Mouse (Mus musculus) layer of hippocampus, adult 9-11 months (tissue): ENCODE results near the gene Rgp1.
A peak's percentile ranks its signal among the peaks of the same experiment; 100 is the strongest.
"Not testable (repeated sequence)": the region's sequence is repeated elsewhere in the genome, so short reads cannot be mapped to it uniquely, and the experiment has no call there.

Source experiments
- DNase-seq: peaks from one replicate; pipeline ENCODE4 v3.0.0; 2022

Gene Rgp1

GRCm38 (mm10) chr4:43578376-43579204, at the start of gene Rgp1, which contains the start of gene Gba2:
Rgp1 (plus strand) TSS chr4:43578715.
Gba2 (minus strand) TSS chr4:43578873.
- DNase-seq: peak; percentile 83

GRCm38 (mm10) chr4:43530081-43530501, 48.4 kb upstream of the Rgp1 start:
- DNase-seq: no peak

GRCm38 (mm10) chr4:43530581-43530980, 47.9 kb upstream of the Rgp1 start:
- peak; percentile 72 for DNase-seq

- no peak for DNase-seq
These were observed 45.2 kb upstream of the Rgp1 start for GRCm38 (mm10) chr4:43533270-43533669.

- DNase-seq: no peak
These were observed 42.9 kb upstream of the Rgp1 start for GRCm38 (mm10) chr4:43535628-43536027.

DNA sequence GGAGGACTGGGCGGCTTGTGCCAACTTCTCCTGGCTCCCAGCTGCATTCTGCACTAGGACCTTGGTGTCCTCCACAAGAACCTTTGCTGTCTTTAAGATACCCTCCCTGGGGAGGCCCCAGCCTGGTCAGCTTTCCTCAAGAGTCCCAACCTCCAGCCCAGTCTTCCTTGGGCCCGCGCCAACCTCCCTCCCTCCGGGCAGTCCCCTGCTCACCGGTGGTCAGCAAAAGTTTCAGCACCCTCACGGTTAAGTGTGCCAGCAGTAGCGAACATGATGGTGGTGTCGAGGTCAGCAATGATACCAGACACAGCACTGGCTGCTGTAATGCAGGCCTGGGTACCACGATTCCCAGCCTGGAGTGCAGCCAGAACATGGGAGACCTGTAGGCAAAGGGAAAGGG, 42.5 kb upstream of the Rgp1 start:
- DNase-seq: no peak

DNA sequence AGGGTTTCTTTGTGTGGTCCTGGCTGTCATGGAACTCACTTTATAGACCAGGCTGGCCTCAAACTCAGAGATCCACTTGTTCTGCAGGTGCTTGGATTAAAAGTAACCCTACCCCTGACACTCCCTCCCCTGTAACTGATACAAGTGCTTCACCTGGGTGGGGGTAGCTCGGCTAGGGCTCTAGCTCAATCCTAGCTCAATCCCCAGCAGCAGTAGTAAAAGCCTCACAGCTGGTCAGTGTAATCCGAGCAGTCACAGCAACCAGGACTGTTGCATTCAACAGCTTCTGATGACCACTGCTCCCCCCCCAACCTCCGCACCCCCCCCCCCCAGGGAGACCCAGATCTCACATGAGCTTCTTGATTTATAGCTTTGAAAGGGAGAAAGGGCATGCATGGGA, 36.5 kb upstream of the Rgp1 start:
- DNase-seq: no peak

DNA sequence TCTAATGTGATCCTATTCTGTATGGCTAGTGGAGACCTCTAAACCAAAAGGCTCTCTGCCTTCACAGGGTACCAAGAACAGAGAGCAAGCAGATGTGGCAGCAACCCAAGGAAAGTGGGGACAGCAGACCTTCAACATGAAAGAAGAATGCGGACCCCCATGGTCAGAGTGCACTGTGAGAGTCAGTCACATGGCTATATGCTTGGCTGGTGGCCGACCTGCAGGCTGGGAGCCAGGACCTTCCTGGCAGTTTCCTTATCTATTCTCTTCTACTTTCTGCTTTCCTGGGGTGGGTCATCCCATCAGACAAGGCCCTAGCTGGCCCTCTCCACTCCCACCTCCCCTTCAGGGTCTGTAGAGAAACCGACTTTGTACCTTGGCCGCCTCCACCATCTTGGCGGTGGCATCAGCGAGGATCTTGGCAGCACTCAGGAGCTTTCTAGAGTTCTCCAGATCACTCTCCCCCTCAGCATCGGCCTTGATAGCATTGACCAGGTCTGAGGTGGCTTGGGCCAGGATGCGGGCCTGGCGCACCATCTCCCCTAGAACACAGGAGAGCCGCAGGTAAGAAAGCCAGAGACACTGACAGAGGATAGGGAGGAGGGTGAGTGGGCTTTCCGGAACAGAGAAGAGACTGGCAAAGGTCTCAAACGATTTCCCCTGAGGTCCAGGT, 32.0 kb upstream of the Rgp1 start:
- no peak for DNase-seq

- no peak for DNase-seq
These were observed 31.4 kb upstream of the Rgp1 start for GRCm38 (mm10) chr4:43547160-43547559.

DNA sequence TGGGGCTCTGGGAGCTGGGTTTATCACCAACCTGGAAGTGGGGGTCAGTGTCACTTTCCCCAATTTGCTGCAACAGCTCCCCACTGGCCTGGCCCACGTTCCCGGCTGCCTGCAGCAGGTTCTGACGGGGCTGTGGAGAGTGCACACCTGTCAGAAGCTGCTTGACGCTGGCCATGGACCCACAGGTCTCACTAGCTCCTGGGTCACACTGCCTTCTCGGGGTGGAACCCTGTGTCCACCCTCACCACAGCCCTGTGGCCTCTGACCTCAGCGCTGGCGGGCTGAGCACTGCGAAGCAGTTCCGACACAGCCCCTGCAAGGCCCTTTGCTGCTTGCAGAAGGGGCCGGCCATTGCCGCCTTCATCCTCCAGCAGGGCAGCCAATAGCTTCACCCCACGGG, 29.5 kb upstream of the Rgp1 start:
- DNase-seq: no peak

DNA sequence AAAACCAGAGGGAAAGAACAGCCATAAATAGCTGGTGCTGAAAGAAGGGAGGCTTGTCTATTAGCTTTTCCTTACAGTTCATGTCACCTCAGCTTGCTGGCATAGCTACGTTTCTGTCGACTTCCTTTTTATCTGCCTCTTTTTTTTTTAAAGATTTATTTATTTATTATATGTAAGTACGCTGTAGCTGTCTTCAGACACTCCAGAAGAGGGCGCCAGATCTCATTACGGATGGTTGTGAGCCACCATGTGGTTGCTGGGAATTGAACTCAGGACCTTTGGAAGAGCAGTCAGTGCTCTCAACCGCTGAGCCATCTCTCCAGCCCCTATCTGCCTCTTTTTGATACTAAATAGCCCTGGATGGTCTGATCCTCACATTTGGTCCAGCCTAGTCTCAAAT, 26.7 kb upstream of the Rgp1 start:
- DNase-seq: not testable (repeated sequence)

- peak; percentile 47 for DNase-seq
These were observed 26.1 kb upstream of the Rgp1 start for GRCm38 (mm10) chr4:43552437-43552836.

DNA sequence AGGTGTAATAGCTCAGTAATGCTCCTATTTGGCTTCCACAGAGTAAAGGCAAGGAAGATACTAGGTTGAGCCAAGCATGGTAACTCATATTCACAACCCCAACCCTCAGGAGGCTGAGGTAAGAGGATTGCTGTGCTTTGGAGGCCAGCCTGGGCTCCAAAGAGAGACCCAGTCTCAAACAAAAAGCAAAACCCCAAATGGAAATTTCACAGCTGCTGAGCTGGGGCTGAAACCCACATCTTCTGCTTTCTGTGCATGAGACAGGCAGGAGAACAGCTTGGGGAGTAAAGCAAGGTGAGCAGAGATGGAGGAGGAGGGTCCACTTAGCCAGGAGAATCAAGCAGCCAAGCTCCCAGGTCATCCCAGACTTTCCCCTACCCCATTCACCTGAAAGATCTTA, 24.6 kb upstream of the Rgp1 start:
- no peak for DNase-seq

DNA sequence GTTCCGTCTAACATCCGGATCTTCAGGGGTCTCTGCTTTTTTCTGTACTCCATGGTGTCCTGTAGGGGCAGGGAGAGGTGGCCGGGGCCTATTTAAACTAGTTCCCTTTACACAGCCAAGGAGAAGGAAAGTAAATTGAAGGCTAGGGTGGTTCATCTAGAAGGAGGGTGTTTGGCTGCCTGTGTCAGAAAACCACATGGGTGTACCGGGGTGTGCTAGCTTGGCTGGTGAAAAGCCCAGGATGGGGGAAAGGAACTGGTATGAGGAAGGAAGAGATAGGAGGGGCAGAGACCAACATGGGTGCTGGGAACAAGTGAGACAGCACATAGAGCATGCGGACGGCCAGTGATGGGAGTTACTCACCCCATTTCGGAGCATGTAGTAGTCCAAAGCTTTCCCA, 22.6 kb upstream of the Rgp1 start:
- DNase-seq: no peak

DNA sequence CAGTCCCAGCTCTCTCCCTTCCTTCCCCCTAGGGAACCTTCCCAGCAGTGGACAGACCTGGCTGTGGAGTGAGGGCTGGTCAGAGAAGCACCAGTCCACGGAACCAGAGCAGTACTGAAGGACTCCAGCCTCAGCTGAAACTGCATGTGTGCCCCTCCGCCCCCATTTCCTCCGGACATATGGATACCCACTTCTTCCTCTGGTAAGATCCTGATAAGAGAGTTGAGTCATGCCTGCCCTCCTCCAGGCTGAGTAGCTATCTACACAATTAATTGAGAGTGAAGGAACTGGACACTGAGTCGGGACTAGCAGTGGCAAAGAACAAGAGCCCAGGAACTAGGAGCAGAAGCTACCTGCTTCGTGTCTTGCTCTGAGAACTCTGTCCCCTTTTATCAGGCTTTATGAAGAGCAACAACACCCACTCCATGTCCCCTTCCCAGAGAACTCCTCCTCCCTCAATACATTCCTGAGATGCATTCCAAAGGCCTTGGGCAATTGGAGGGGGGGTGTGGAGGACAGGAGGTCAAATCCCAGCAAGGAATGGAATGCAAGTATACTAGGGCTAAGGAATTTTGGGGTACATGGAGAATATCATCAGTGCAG, 20.4 kb upstream of the Rgp1 start:
- no peak for DNase-seq

- peak; percentile 51 for DNase-seq
These were observed 19.7 kb upstream of the Rgp1 start for GRCm38 (mm10) chr4:43558631-43559356.

GRCm38 (mm10) chr4:43559519-43560242, 18.8 kb upstream of the Rgp1 start:
- DNase-seq: no peak

GRCm38 (mm10) chr4:43560243-43560611, 18.3 kb upstream of the Rgp1 start:
- DNase-seq: peak; percentile 85

DNA sequence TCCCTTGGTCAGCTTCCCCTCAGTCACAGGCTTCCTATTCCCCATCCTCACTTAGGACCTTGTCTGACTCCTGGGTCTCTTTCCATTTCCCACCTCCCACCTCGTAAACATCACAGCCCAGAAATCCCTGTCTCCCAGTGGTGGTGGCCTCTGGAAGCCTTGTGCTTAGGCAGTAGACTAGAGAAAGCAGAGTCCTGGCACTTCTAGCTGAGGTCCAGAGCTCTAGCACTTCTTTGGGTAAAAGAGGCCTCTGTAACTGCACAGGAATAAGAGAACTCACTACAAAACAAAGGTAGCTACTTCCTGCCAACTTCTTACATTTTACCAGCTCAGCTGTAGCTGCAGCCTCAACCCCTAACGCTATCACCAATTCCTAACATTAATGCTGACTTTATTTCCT, 17.5 kb upstream of the Rgp1 start:
- DNase-seq: no peak

GRCm38 (mm10) chr4:43561436-43561996, 17.0 kb upstream of the Rgp1 start:
- DNase-seq: no peak

- DNase-seq: peak; percentile 96
These were observed 16.3 kb upstream of the Rgp1 start, which contains the start of the genes Creb3 and Tln1 for GRCm38 (mm10) chr4:43561997-43562768. Creb3 (plus strand) TSS chr4:43562332. Tln1 (minus strand) TSS chr4:43562691.
